Mouse (Mus musculus) hindbrain, postnatal 0 days (tissue): ENCODE data around the gene Pnck. TPM values are rescaled to one million over a fixed set of nuclear protein-coding genes. Genes with fewer than 3 reads are reported as not detected.

Experiments
- ATAC-seq: fragments of 200-750 bp; cut with Nextera tagmentation; 2 replicates; pipeline ENCODE4 v1.8.0; 2017; ENCODE audit warnings: mild to moderate bottlenecking, moderate TSS enrichment, moderate library complexity
- DNase-seq: peaks from one replicate; pipeline ENCODE4 v3.0.0-alpha.2; 2015; ENCODE audit warnings: low spot score
- H3K27ac ChIP-seq: fragments of 300-500 bp; sonication (generic); 2 replicates; pipeline ENCODE4 v1.5.1; 2014; ENCODE audit warnings: mild to moderate bottlenecking
- H3K27me3 ChIP-seq: fragments of 300-500 bp; sonication (generic); 2 replicates; pipeline ENCODE4 v1.6.1; 2014; ENCODE audit warnings: low read length, mixed read lengths; ENCODE audit not compliant: insufficient read depth
- H3K36me3 ChIP-seq: fragments of 300-500 bp; sonication (generic); 2 replicates; pipeline ENCODE4 v1.6.1; 2014; ENCODE audit warnings: low read length, mixed read lengths; ENCODE audit not compliant: insufficient read depth
- H3K4me1 ChIP-seq: fragments of 300-500 bp; sonication (generic); 2 replicates; pipeline ENCODE4 v1.6.1; 2014; ENCODE audit warnings: antibody characterized with exemption, low read length, mixed read lengths; ENCODE audit not compliant: insufficient read depth
- H3K4me2 ChIP-seq: fragments of 300-500 bp; sonication (generic); 2 replicates; pipeline ENCODE4 v1.6.1; 2014; ENCODE audit warnings: low read depth, mild to moderate bottlenecking, low read length, moderate library complexity, mixed read lengths
- H3K4me3 ChIP-seq: fragments of 300-500 bp; sonication (generic); 2 replicates; pipeline ENCODE4 v1.5.1; 2014; ENCODE audit warnings: low read length
- H3K9ac ChIP-seq: fragments of 300-500 bp; sonication (generic); replicated peaks from 2 replicates; pipeline ENCODE4 v1.6.1; 2014; ENCODE audit warnings: mild to moderate bottlenecking, low read length, moderate library complexity, mixed read lengths
- H3K9me3 ChIP-seq: fragments of 300-500 bp; sonication (generic); 2 replicates; pipeline ENCODE4 v1.6.1; 2016; ENCODE audit warnings: low read length, mixed read lengths
- CTCF ChIP-seq: IDR thresholded peaks from 2 replicates; pipeline ENCODE4 v1.5.1; 2016; ENCODE audit warnings: antibody characterized with exemption, control low read depth, low read depth
- WGBS: fragments of 180-500 bp; shearing (Covaris S2); extraction: QIAGEN DNeasy Blood & Tissue Kit; methylation state at CpG from one replicate; pipeline ENCODE4 v1.1.7; 2014; 5-methylcytosine and 5-hydroxymethylcytosine counted together
- polyA plus RNA-seq: library from polyadenylated mRNA; unstranded; fragments of >200 nt; fragmentation: Nextera tagmentation; extraction: Ambion mirVana; gene quantifications from 2 replicates; pipeline ENCODE4 v1.2.1, GENCODE M21; 2015
- total RNA-seq: library from RNA; depleted of rRNA; stranded (reverse); fragments of >200 nt; gene quantifications from 2 replicates; pipeline ENCODE4 v1.2.3, GENCODE M21; 2014; rRNA removed

The Pnck gene
- total and polyA plus RNA-seq, 2 experiments from 2014 or later = 116 to 145 TPM

DNA sequence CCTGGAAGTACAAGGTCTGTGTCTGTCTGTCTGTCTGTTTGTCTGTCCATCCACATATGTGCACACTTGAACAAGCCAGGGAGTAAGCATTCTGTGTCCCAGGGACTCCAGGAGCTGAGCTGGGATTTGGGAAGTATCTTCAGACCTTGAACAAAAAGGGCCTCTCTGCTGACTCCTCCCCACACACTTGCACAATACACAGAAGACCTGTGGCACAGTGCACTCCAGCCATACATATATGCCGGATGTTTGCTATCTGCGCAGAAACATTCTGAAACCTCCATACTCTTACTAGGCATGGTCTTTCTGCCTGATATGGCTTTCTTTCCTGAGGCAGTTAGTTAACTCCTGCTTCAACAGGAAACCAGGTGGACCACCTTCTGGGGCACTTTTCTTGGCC is 40.0 kb downstream of the Pnck start:
- 97% methylated on average over 2 of the region's 2 CpGs for WGBS
- no peaks in the 10 kb centered on the region for H3K36me3 ChIP-seq

GRCm38 (mm10) chrX:73619401-73619800 is 40.5 kb downstream of the Pnck start:
- H3K9ac ChIP-seq = no peak overlapping the region
- ATAC-seq (no peak), DNase-seq (no peak)
- no peak overlapping the region for H3K4me3 ChIP-seq
- no peak overlapping the region for H3K4me2 ChIP-seq
- no peaks in the 10 kb centered on the region for H3K36me3 ChIP-seq
- no peak for TF ChIP-seq CTCF
- H3K27ac ChIP-seq = no peak overlapping the region
- no peaks in the 10 kb centered on the region for H3K4me1 ChIP-seq
- H3K9me3 ChIP-seq = no peaks in the 10 kb centered on the region
- no peaks in the 10 kb centered on the region for H3K27me3 ChIP-seq

More for the DNA sequence above, 40.0 kb downstream of the Pnck start:
- no peak overlapping the region for H3K27ac ChIP-seq
- H3K4me2 ChIP-seq = no peak overlapping the region
- H3K4me3 ChIP-seq = no peak overlapping the region
- H3K9me3 ChIP-seq = no peaks in the 10 kb centered on the region
- ATAC-seq = no peak
- no peak overlapping the region for H3K9ac ChIP-seq
- no peaks in the 10 kb centered on the region for H3K4me1 ChIP-seq
- no peaks in the 10 kb centered on the region for H3K27me3 ChIP-seq
- no peak for DNase-seq
- TF ChIP-seq CTCF = no peak

DNA sequence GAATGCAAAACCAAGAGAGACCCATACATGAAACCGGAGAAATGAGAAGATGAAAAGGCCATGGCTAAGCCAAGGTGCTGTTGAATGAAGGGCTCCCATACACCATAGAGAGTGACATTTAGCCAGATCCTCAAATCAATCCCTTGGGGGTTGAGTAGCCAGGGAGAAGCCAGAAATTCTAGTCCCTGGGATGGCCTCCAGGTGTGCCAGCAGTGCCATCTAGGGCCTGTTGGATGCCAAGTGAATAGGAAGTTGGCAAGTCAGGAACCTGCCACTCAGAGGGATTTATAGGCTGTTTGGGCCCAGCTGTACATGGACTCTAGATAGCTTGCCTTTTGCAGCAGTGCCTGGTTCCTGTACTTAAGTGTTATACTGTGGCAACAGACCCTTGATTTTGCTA is 44.0 kb downstream of the Pnck start:
- ATAC-seq (no peak), DNase-seq (no peak)
- Histone ChIP-seq H3K9ac (no peak overlapping the region), H3K4me2 (no peak overlapping the region), H3K27me3 (no peaks in the 10 kb centered on the region), H3K27ac (no peak overlapping the region), H3K36me3 (no peaks in the 10 kb centered on the region), H3K4me3 (no peak overlapping the region), H3K4me1 (no peaks in the 10 kb centered on the region), H3K9me3 (no peaks in the 10 kb centered on the region)
- 96% methylated on average over 1 of the region's 1 CpGs for WGBS
- TF ChIP-seq CTCF = no peak

DNA sequence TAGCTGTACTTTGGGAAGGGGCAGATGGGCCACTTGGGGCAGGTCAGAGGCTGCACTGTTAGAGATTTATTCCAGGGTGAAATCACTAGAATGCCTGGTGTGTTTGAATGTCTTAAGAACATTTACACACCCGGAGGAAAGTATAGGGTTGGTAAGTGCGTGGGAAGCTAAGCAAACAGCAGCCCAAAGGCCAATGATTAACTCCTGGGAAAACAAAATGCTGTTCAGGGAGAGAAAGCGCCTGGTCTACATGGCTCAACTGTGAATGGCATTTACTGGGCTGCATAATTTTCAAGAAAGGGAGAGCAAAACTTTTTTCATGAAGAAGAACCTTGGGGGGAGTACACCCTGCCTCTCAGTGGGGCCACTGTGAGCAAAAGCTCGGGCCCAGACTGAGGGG is 46.3 kb downstream of the Pnck start:
- ATAC-seq (no peak), DNase-seq (no peak)
- no peak overlapping the region for H3K27ac ChIP-seq
- H3K4me2 ChIP-seq = no peak overlapping the region
- H3K9me3 ChIP-seq = no peaks in the 10 kb centered on the region
- H3K9ac ChIP-seq = no peak overlapping the region
- H3K4me3 ChIP-seq = no peak overlapping the region
- no peak for TF ChIP-seq CTCF
- no peaks in the 10 kb centered on the region for H3K27me3 ChIP-seq
- no peaks in the 10 kb centered on the region for H3K4me1 ChIP-seq
- no peaks in the 10 kb centered on the region for H3K36me3 ChIP-seq
- WGBS = 64% methylated on average over 4 of the region's 4 CpGs

Other genes with a start within 250 kb of the Pnck start
- 4.5 TPM in 2 replicates for gene Zfp92, start 249.0 kb downstream of the Pnck start, total RNA-seq
- 1.0 and 1.2 TPM in 2 replicates for gene Zfp92, start 249.0 kb downstream of the Pnck start, polyA plus RNA-seq
- gene Trex2, start 224.8 kb downstream of the Pnck start, total RNA-seq = not detected in 2 replicates
- gene Trex2, start 224.8 kb downstream of the Pnck start, polyA plus RNA-seq = not detected in 2 replicates
- 22.0 and 33.5 TPM in 2 replicates for gene Haus7, start 201.1 kb downstream of the Pnck start, total RNA-seq
- 62.8 and 63.7 TPM in 2 replicates for gene Haus7, start 201.1 kb downstream of the Pnck start, polyA plus RNA-seq
- 51.9 and 68.9 TPM in 2 replicates for gene Bgn, start 176.5 kb downstream of the Pnck start, total RNA-seq
- 17.9 and 23.7 TPM in 2 replicates for gene Bgn, start 176.5 kb downstream of the Pnck start, polyA plus RNA-seq
- gene Atp2b3, start 157.0 kb downstream of the Pnck start, total RNA-seq = 40.9 and 44.0 TPM in 2 replicates
- 8.1 and 8.2 TPM in 2 replicates for gene Atp2b3, start 157.0 kb downstream of the Pnck start, polyA plus RNA-seq
- gene Dusp9, start 20.7 kb downstream of the Pnck start, total RNA-seq = 2.3 and 3.3 TPM in 2 replicates
- gene Dusp9, start 20.7 kb downstream of the Pnck start, polyA plus RNA-seq = 1.1 and 1.3 TPM in 2 replicates
- 60.6 and 61.1 TPM in 2 replicates for gene Slc6a8, start 13.0 kb upstream of the Pnck start, total RNA-seq
- gene Slc6a8, start 13.0 kb upstream of the Pnck start, polyA plus RNA-seq = 7.6 and 8.2 TPM in 2 replicates
- 50.1 and 50.6 TPM in 2 replicates for gene Bcap31, start 56.1 kb upstream of the Pnck start, total RNA-seq
- gene Bcap31, start 56.1 kb upstream of the Pnck start, polyA plus RNA-seq = 150 and 157 TPM in 2 replicates
- gene Abcd1, start 56.5 kb upstream of the Pnck start, total RNA-seq = 16.6 and 18.0 TPM in 2 replicates
- 8.4 and 8.5 TPM in 2 replicates for gene Abcd1, start 56.5 kb upstream of the Pnck start, polyA plus RNA-seq
- gene Plxnb3, start 97.0 kb upstream of the Pnck start, total RNA-seq = 7.4 and 13.6 TPM in 2 replicates
- gene Plxnb3, start 97.0 kb upstream of the Pnck start, polyA plus RNA-seq = 1.8 and 2.0 TPM in 2 replicates
- 1.8 and 2.1 TPM in 2 replicates for gene Srpk3, start 114.3 kb upstream of the Pnck start, total RNA-seq
- 2.7 and 2.9 TPM in 2 replicates for gene Srpk3, start 114.3 kb upstream of the Pnck start, polyA plus RNA-seq
- gene Idh3g, start 126.8 kb upstream of the Pnck start, total RNA-seq = 238 and 257 TPM in 2 replicates
- 244 and 248 TPM in 2 replicates for gene Idh3g, start 126.8 kb upstream of the Pnck start, polyA plus RNA-seq
- 89.0 and 144 TPM in 2 replicates for gene Ssr4, start 126.9 kb upstream of the Pnck start, total RNA-seq
- gene Ssr4, start 126.9 kb upstream of the Pnck start, polyA plus RNA-seq = 196 and 199 TPM in 2 replicates
- gene Pdzd4, start 164.9 kb upstream of the Pnck start, total RNA-seq = 137 and 159 TPM in 2 replicates
- gene Pdzd4, start 164.9 kb upstream of the Pnck start, polyA plus RNA-seq = 3.4 and 3.5 TPM in 2 replicates
- gene Avpr2, start 232.0 kb upstream of the Pnck start, total RNA-seq = not detected in 2 replicates
- not detected in 2 replicates for gene Avpr2, start 232.0 kb upstream of the Pnck start, polyA plus RNA-seq
- 237 and 269 TPM in 2 replicates for gene L1cam, start 236.0 kb upstream of the Pnck start, total RNA-seq
- 57.4 and 73.8 TPM in 2 replicates for gene L1cam, start 236.0 kb upstream of the Pnck start, polyA plus RNA-seq